9 mouse cellular contexts compared by ENCODE assay signal in the genomic region with DNA sequence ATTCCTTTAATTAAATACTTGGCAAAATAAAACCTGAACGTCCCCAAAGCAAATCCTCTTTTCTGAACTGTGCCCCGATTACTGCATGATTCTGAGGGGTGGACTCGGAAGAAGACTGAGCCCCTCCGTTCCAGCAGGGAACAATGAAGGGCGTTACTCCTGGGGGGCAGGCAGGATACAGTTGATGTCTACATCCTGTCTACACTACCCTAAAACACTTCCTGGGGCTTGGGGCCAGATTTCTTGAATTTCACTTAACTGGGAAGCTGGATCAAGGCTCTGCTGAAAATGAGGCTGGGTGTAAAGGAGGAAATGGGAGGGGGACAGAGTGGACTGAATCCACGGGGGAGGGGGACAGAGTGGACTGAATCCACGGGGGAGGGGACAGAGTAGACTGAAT. TPM values are rescaled to one million over a fixed set of nuclear protein-coding genes. Genes with fewer than 3 reads are reported as not detected.
A peak's percentile ranks its signal among the peaks of the same experiment; 100 is the strongest.
DNase-seq lines count a peak whose midpoint lies in the region; ATAC-seq lines count a peak whose summit lies in the region.
"Had no signal": no experiment of that assay in that cellular context is flagged by ENCODE, and none has a peak within 500 bp of the region (broad histone marks: within the 10 kb centered on the region; RNA-seq: fewer than 3 reads in every experiment).

No protein-coding gene starts in this region.

- intact Hi-C loops in heart, postnatal 36 days (cut with DNase I), result loop anchor here (1.0 to 2.0 kb wide), 3 partner anchors 37 to 81 kb away; no protein-coding TSS in a partner anchor

- peaks cover 19% of the 10 kb centered on the region for H3K4me1 ChIP-seq in embryonic facial prominence, embryonic 15.5 days
- H3K4me1 ChIP-seq: hindbrain, embryonic 15.5 days had no signal

- no peak overlapping the region for H3K4me3 ChIP-seq in embryonic facial prominence, embryonic 15.5 days (replicated peaks)
- H3K4me3 ChIP-seq: hindbrain, embryonic 15.5 days had no signal

- peak overlapping the region; percentile 60 for H3K27ac ChIP-seq in embryonic facial prominence, embryonic 15.5 days (replicated peaks)
- H3K27ac ChIP-seq: hindbrain, embryonic 15.5 days had no signal

- no peaks in the 10 kb centered on the region for H3K27me3 ChIP-seq in embryonic facial prominence, embryonic 15.5 days
- H3K27me3 ChIP-seq: hindbrain, embryonic 15.5 days had no signal

- H3K9me3 ChIP-seq in embryonic facial prominence, embryonic 15.5 days (replicated peaks), result no peaks in the 10 kb centered on the region
- H3K9me3 ChIP-seq: hindbrain, embryonic 15.5 days had no signal

- no peak overlapping the region for H3K9ac ChIP-seq in embryonic facial prominence, embryonic 15.5 days
- H3K9ac ChIP-seq: hindbrain, embryonic 15.5 days had no signal

- no peaks in the 10 kb centered on the region for H3K36me3 ChIP-seq in embryonic facial prominence, embryonic 15.5 days
- H3K36me3 ChIP-seq: hindbrain, embryonic 15.5 days had no signal

- H3K4me2 ChIP-seq in embryonic facial prominence, embryonic 15.5 days (replicated peaks), result no peak overlapping the region
- H3K4me2 ChIP-seq: hindbrain, embryonic 15.5 days had no signal

- DNase-seq in R1 (ENCODE audit: low read depth, low spot score), result peak; percentile 78
- peak; percentile 67 to 68 for DNase-seq in heart, postnatal 36 days
- peak; percentile 63 to 81 for DNase-seq in lung, adult 18-20 months
- no peak for DNase-seq in cerebellum, postnatal 4 days (ENCODE audit: low spot score in 2 of 2)
- DNase-seq in neural tube, embryonic 10.5 days (ENCODE audit: extremely low spot score, low spot score), result no peak
- no peak for DNase-seq in urinary bladder, adult 18-20 months (ENCODE audit: low spot score in 2 of 2)
- DNase-seq: cerebellum, postnatal 36 days had no signal

- ATAC-seq in embryonic facial prominence, embryonic 15.5 days (ENCODE audit: insufficient number of reproducible peaks, low FRiP score, low TSS enrichment, low read depth), result peak; percentile 51; the same call in 1 of the 2 replicates

- 18% methylated on average over 7 of the region's 7 CpGs for WGBS in embryonic facial prominence, embryonic 15.5 days

RNA-seq across cellular contexts. Expression of a gene that starts 13.5 kb away (rescaled TPM):
- 114 and 118 TPM in 2 replicates for polyA plus RNA-seq in embryonic facial prominence, embryonic 15.5 days (2015; fragmentation: Nextera tagmentation; extraction: Ambion mirVana)
- total RNA-seq in heart, postnatal 36 days (2021), result 10 to 100 TPM; 47.5 to 56.2 TPM

RNA-seq across cellular contexts. Expression of a gene that starts 14.2 kb away (rescaled TPM):
- 28.4 and 33.3 TPM in 2 replicates for polyA plus RNA-seq in embryonic facial prominence, embryonic 15.5 days (2015; fragmentation: Nextera tagmentation; extraction: Ambion mirVana)
- 100 to 1,000 TPM in 1 of 2 experiments, 10 to 100 TPM in 1; 49.6 to 105 TPM for total RNA-seq in heart, postnatal 36 days (2021)

Comparison
In these comparisons a context has a peak if more than half of its experiments do, and no peak if none do; other contexts are left out.
1. DNase-seq: peak in R1 (single experiment), heart, postnatal 36 days (2 of 2) and lung, adult 18-20 months (2 of 2); none in cerebellum, postnatal 4 days (0 of 2), neural tube, embryonic 10.5 days (single experiment) and urinary bladder, adult 18-20 months (0 of 2).